Mouse (Mus musculus) heart, adult 18-20 months (tissue): Measurements from ENCODE around the gene Sept9. TPM values are rescaled to one million over a fixed set of nuclear protein-coding genes. Genes with fewer than 3 reads are reported as not detected.
A peak's percentile ranks its signal among the peaks of the same experiment; 100 is the strongest.

Source experiments
- DNase-seq, 2 experiments: peaks; one replicate each; pipeline ENCODE4 v3.0.0; 2021 to 2022; ENCODE audit warnings: mixed read lengths in 1 of 2
- long read RNA-seq, 2 experiments: library from polyadenylated mRNA; stranded (forward); transcript quantifications; one replicate each; pipeline ENCODE4 v2.0.0; 2021
- total RNA-seq, 2 experiments: library from RNA; stranded (reverse); gene quantifications; 2 replicates each; pipeline ENCODE4 v1.2.3; 2021

Sept9 gene
- 10 to 100 TPM; 32.7 to 33.4 TPM for total RNA-seq
- long read RNA-seq, experiment 1, partial matches to known transcripts, result 9 of 20 reads
- long read RNA-seq, experiment 1, other reads (novel, unspliced or antisense), result 5 of 20 reads
- long read RNA-seq, experiment 2, partial matches to known transcripts, result 2 of 6 reads
- long read RNA-seq, experiment 2, other reads (novel, unspliced or antisense), result 3 of 6 reads

GRCm38 (mm10) chr11:117199282-117200175 is at the start of gene Sept9:
TSS of gene Sept9 (plus strand) at chr11:117199661.
- DNase-seq, result no peak

- no peak for DNase-seq
Measured at GRCm38 (mm10) chr11:117150467-117150966, 48.9 kb upstream of the Sept9 start.

- DNase-seq, result no peak
Measured at GRCm38 (mm10) chr11:117151461-117151860, 48.0 kb upstream of the Sept9 start.

GRCm38 (mm10) chr11:117152541-117152940 is 46.9 kb upstream of the Sept9 start:
- no peak for DNase-seq

GRCm38 (mm10) chr11:117153553-117153952 is 45.9 kb upstream of the Sept9 start:
- DNase-seq, result no peak

GRCm38 (mm10) chr11:117154088-117154815 is 45.2 kb upstream of the Sept9 start:
- no peak for DNase-seq

GRCm38 (mm10) chr11:117156725-117157124 is 42.7 kb upstream of the Sept9 start:
- DNase-seq, result no peak

GRCm38 (mm10) chr11:117158343-117158742 is 41.1 kb upstream of the Sept9 start:
- no peak for DNase-seq

GRCm38 (mm10) chr11:117159257-117159945 is 40.1 kb upstream of the Sept9 start:
- peak in 1 of 2 experiments; percentile 40 for DNase-seq

- DNase-seq, result peak; percentile 39 to 40
Measured at GRCm38 (mm10) chr11:117159946-117160307, 39.5 kb upstream of the Sept9 start.

GRCm38 (mm10) chr11:117160791-117161190 is 38.7 kb upstream of the Sept9 start:
- no peak for DNase-seq

GRCm38 (mm10) chr11:117161574-117161973 is 37.9 kb upstream of the Sept9 start:
- no peak for DNase-seq

- no peak for DNase-seq
Measured at GRCm38 (mm10) chr11:117163098-117163497, 36.4 kb upstream of the Sept9 start.

- DNase-seq, result no peak
Measured at GRCm38 (mm10) chr11:117163771-117164170, 35.7 kb upstream of the Sept9 start.

- peak in 1 of 2 experiments; percentile 51 for DNase-seq
Measured at GRCm38 (mm10) chr11:117168278-117169087, 31.0 kb upstream of the Sept9 start.

GRCm38 (mm10) chr11:117169088-117169635 is 30.3 kb upstream of the Sept9 start:
- DNase-seq, result no peak

- no peak for DNase-seq
Measured at GRCm38 (mm10) chr11:117169801-117170565, 29.5 kb upstream of the Sept9 start.

- no peak for DNase-seq
Measured at GRCm38 (mm10) chr11:117174098-117174892, 25.2 kb upstream of the Sept9 start.

GRCm38 (mm10) chr11:117174924-117175323 is 24.5 kb upstream of the Sept9 start:
- DNase-seq, result peak; percentile 56 to 67
